In the genomic region with DNA sequence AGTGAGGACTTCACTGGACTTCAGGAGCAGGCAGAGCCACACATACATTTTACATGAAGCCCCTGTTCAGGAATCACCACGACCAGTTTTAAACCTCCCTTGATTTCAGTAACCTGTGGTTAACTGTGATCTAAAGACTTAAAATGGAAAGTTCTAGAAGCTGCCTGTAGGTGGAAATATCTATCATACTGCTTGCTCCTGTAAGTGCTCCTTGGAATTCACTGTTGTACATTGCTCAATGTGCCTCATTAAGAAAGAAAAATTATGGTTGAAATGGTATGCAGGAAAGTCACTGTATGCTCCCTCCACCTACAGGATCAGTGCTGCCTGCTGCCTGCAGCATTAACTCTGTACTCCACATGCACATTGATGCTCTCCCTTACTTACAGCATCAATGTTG, we compare ENCODE assay signal across 18 mouse cellular contexts. TPM values are rescaled to one million over a fixed set of nuclear protein-coding genes. Genes with fewer than 3 reads are reported as not detected.
DNase-seq lines count a peak whose midpoint lies in the region; ATAC-seq and TF ChIP-seq lines count a peak whose summit lies in the region.
"Had no signal": no experiment of that assay in that cellular context is flagged by ENCODE, and none has a peak within 500 bp of the region (broad histone marks: within the 10 kb centered on the region; RNA-seq: fewer than 3 reads in every experiment).

No protein-coding gene starts in this region.

- no peak overlapping the region for H3K4me3 ChIP-seq in intestine, embryonic 16.5 days (ENCODE audit: low read length)
- H3K4me3 ChIP-seq in intestine, embryonic 15.5 days (replicated peaks) = no peak overlapping the region
- no peak overlapping the region for H3K4me3 ChIP-seq in hindbrain, postnatal 0 days (ENCODE audit: low read length)
- H3K4me3 ChIP-seq in neural tube, embryonic 12.5 days = no peak overlapping the region
- H3K4me3 ChIP-seq: forebrain, embryonic 13.5 days; heart, embryonic 13.5 days; liver, embryonic 15.5 days had no signal

- 0 out of 2 replicates have a peak overlapping the region, but pooled peaks have one; percentile 5 for H3K27ac ChIP-seq in intestine, embryonic 16.5 days (ENCODE audit: low read length)
- H3K27ac ChIP-seq in intestine, embryonic 15.5 days = no peak overlapping the region
- no peak overlapping the region for H3K27ac ChIP-seq in hindbrain, postnatal 0 days
- H3K27ac ChIP-seq in neural tube, embryonic 12.5 days = peak overlapping the region; percentile 69; the same call in 1 of the 2 replicates
- H3K27ac ChIP-seq: forebrain, embryonic 13.5 days; heart, embryonic 13.5 days; liver, embryonic 15.5 days had no signal

- H3K36me3 ChIP-seq in intestine, embryonic 16.5 days (ENCODE audit: control insufficient read depth, insufficient read depth, low read length) = no peaks in the 10 kb centered on the region
- no peaks in the 10 kb centered on the region for H3K36me3 ChIP-seq in intestine, embryonic 15.5 days
- H3K36me3 ChIP-seq in hindbrain, postnatal 0 days (ENCODE audit: insufficient read depth, low read length) = no peaks in the 10 kb centered on the region
- no peaks in the 10 kb centered on the region for H3K36me3 ChIP-seq in neural tube, embryonic 12.5 days
- H3K36me3 ChIP-seq: heart, embryonic 13.5 days; liver, embryonic 15.5 days had no signal

- H3K27me3 ChIP-seq in intestine, embryonic 16.5 days (replicated peaks; ENCODE audit: control insufficient read depth, insufficient read depth, low read length) = no peaks in the 10 kb centered on the region
- H3K27me3 ChIP-seq in intestine, embryonic 15.5 days (replicated peaks) = no peaks in the 10 kb centered on the region
- no peaks in the 10 kb centered on the region for H3K27me3 ChIP-seq in hindbrain, postnatal 0 days (ENCODE audit: insufficient read depth, low read length)
- no peaks in the 10 kb centered on the region for H3K27me3 ChIP-seq in neural tube, embryonic 12.5 days (replicated peaks)
- H3K27me3 ChIP-seq: forebrain, embryonic 13.5 days had no signal

- peaks cover 36% of the 10 kb centered on the region for H3K4me1 ChIP-seq in intestine, embryonic 16.5 days (ENCODE audit: control insufficient read depth, insufficient read depth, low read length)
- H3K4me1 ChIP-seq in intestine, embryonic 15.5 days (replicated peaks) = peaks cover 12% of the 10 kb centered on the region
- H3K4me1 ChIP-seq in hindbrain, postnatal 0 days (ENCODE audit: insufficient read depth, low read length) = peaks cover under 1% of the 10 kb centered on the region; the same call in 1 of the 2 replicates
- peaks cover 79% of the 10 kb centered on the region for H3K4me1 ChIP-seq in neural tube, embryonic 12.5 days

- TF ChIP-seq CTCF in hindbrain, postnatal 0 days (IDR thresholded peaks at IDR 0.05; ENCODE audit: low read depth) = peak; percentile 43

- ATAC-seq in intestine, embryonic 16.5 days = no peak
- ATAC-seq in intestine, embryonic 15.5 days = no peak
- ATAC-seq in hindbrain, postnatal 0 days = no peak
- no peak for ATAC-seq in neural tube, embryonic 12.5 days (ENCODE audit: low FRiP score, low read depth)
- ATAC-seq: forebrain, embryonic 13.5 days had no signal

- WGBS in intestine, embryonic 16.5 days = 71% methylated on average over 1 of the region's 1 CpGs
- WGBS in intestine, embryonic 15.5 days = 50% methylated on average over 1 of the region's 1 CpGs
- 29% methylated on average over 1 of the region's 1 CpGs for WGBS in hindbrain, postnatal 0 days
- WGBS in neural tube, embryonic 12.5 days = 23% methylated on average over 1 of the region's 1 CpGs

- peak; percentile 9 for DNase-seq in NIH3T3 (ENCODE audit: low read depth)
- DNase-seq in hindbrain, postnatal 0 days (ENCODE audit: low spot score) = no peak
- DNase-seq in ovary, postnatal 10 days (ENCODE audit: low spot score) = no peak
- DNase-seq in ovary, postnatal 36 days (ENCODE audit: low spot score) = no peak
- no peak for DNase-seq in c-Kit-positive CD71-positive TER-119-positive erythroid progenitor cells, embryonic 14.5 days (ENCODE audit: low spot score)
- DNase-seq: cerebellum, adult 9-10 months; heart, postnatal 36 days; kidney, adult 18-20 months; kidney, postnatal 25 days; lung, postnatal 14 days; right cerebral cortex, adult 18-20 months; thymus, adult 18-20 months had no signal

- H3K9me3 ChIP-seq in intestine, embryonic 16.5 days (ENCODE audit: control insufficient read depth, low read length) = no peaks in the 10 kb centered on the region
- H3K9me3 ChIP-seq in intestine, embryonic 15.5 days = no peaks in the 10 kb centered on the region
- H3K9me3 ChIP-seq in hindbrain, postnatal 0 days (ENCODE audit: low read length) = no peaks in the 10 kb centered on the region
- H3K9me3 ChIP-seq in neural tube, embryonic 12.5 days = no peaks in the 10 kb centered on the region
- H3K9me3 ChIP-seq: forebrain, embryonic 13.5 days; heart, embryonic 13.5 days; liver, embryonic 15.5 days had no signal

- H3K4me2 ChIP-seq in intestine, embryonic 16.5 days (ENCODE audit: low read depth, low read length) = no peak overlapping the region
- no peak overlapping the region for H3K4me2 ChIP-seq in intestine, embryonic 15.5 days (replicated peaks)
- no peak overlapping the region for H3K4me2 ChIP-seq in hindbrain, postnatal 0 days (ENCODE audit: low read depth, low read length)
- peak overlapping the region; percentile 21 for H3K4me2 ChIP-seq in neural tube, embryonic 12.5 days (replicated peaks)
- H3K4me2 ChIP-seq: forebrain, embryonic 13.5 days; heart, embryonic 13.5 days; liver, embryonic 15.5 days had no signal

- no peak overlapping the region for H3K9ac ChIP-seq in intestine, embryonic 16.5 days (ENCODE audit: low read depth, low read length)
- no peak overlapping the region for H3K9ac ChIP-seq in intestine, embryonic 15.5 days
- H3K9ac ChIP-seq in hindbrain, postnatal 0 days (replicated peaks; ENCODE audit: low read length) = no peak overlapping the region
- 0 out of 2 replicates have a peak overlapping the region, but pooled peaks have one; percentile 14 for H3K9ac ChIP-seq in neural tube, embryonic 12.5 days
- H3K9ac ChIP-seq: forebrain, embryonic 13.5 days; heart, embryonic 13.5 days; liver, embryonic 15.5 days had no signal

RNA-seq across cellular contexts. Expression of a gene that starts 41.6 kb away (rescaled TPM):
- polyA plus RNA-seq in intestine, embryonic 16.5 days (2015; fragmentation: Nextera tagmentation; extraction: Ambion mirVana) = 57.0 and 57.5 TPM in 2 replicates
- 50.1 and 57.2 TPM in 2 replicates for polyA plus RNA-seq in intestine, embryonic 15.5 days (2015; fragmentation: Nextera tagmentation; extraction: Ambion mirVana)
- total RNA-seq in hindbrain, postnatal 0 days (2014; rRNA removed) = 217 and 236 TPM in 2 replicates
- 116 and 130 TPM in 2 replicates for polyA plus RNA-seq in hindbrain, postnatal 0 days (2015; fragmentation: Nextera tagmentation; extraction: Ambion mirVana)
- polyA plus RNA-seq in neural tube, embryonic 12.5 days (2016; fragmentation: Nextera tagmentation; extraction: Ambion mirVana) = 132 and 151 TPM in 2 replicates

Comparison
In these comparisons a context has a peak if more than half of its experiments do, and no peak if none do; other contexts are left out.
1. H3K27ac ChIP-seq: peak in intestine, embryonic 16.5 days (single experiment) and neural tube, embryonic 12.5 days (single experiment); none in intestine, embryonic 15.5 days (single experiment) and hindbrain, postnatal 0 days (single experiment).